16 mouse cellular contexts compared by ENCODE assay signal in the genomic region with DNA sequence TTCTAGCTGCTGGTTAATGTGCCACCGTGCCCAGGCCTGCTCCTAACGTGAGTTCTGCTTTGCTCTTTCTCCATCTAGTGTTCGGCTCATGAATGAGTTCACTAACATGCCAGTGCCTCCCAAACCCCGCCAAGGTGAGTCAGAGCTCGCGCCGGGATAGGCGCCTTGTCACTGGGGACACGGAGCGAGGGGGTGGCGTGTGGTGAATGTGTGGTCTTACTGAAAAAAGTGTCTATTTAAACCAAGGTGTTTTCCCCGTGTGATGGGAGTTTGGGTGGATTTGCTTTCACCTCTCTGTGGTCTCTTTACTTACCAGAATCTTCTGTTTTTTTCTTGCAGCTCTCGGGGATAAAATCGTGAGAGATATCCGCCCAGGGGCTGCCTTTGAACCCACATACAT. TPM values are rescaled to one million over a fixed set of nuclear protein-coding genes. Genes with fewer than 3 reads are reported as not detected.
DNase-seq lines count a peak whose midpoint lies in the region; ATAC-seq and TF ChIP-seq lines count a peak whose summit lies in the region.
"Had no signal": no experiment of that assay in that cellular context is flagged by ENCODE, and none has a peak within 500 bp of the region (broad histone marks: within the 10 kb centered on the region; RNA-seq: fewer than 3 reads in every experiment).

No protein-coding gene starts in this region.

- intact Hi-C loops in left cerebral cortex, postnatal 36 days (cut with DNase I), result no loop called here

- no peak for TF ChIP-seq CTCF in lung, postnatal 0 days (IDR thresholded peaks at IDR 0.05)

- DNase-seq in forebrain, embryonic 14.5 days (ENCODE audit: low spot score), result peak; percentile 13
- peak; percentile 31 to 37 for DNase-seq in left cerebral cortex, postnatal 36 days (ENCODE audit: low spot score in 2 of 2)
- DNase-seq in lung, postnatal 0 days (ENCODE audit: low spot score), result no peak
- no peak for DNase-seq in cerebellum, adult 18-20 months
- DNase-seq: kidney, adult 18-20 months; kidney, postnatal 36 days had no signal

- H3K4me2 ChIP-seq in forebrain, embryonic 14.5 days (ENCODE audit: low read length), result no peak overlapping the region
- no peak overlapping the region for H3K4me2 ChIP-seq in forebrain, embryonic 13.5 days
- H3K4me2 ChIP-seq in midbrain, embryonic 13.5 days (replicated peaks), result no peak overlapping the region
- H3K4me2 ChIP-seq in midbrain, embryonic 15.5 days, result no peak overlapping the region
- H3K4me2 ChIP-seq in lung, postnatal 0 days (replicated peaks; ENCODE audit: low read depth, low read length), result no peak overlapping the region
- H3K4me2 ChIP-seq: embryonic facial prominence, embryonic 15.5 days; lung, embryonic 15.5 days had no signal

- TF ChIP-seq EP300 in lung, postnatal 0 days (IDR thresholded peaks at IDR 0.05), result no peak

- H3K4me1 ChIP-seq in forebrain, embryonic 14.5 days (ENCODE audit: control insufficient read depth, insufficient read depth, low read length), result no peaks in the 10 kb centered on the region
- H3K4me1 ChIP-seq in forebrain, embryonic 13.5 days, result peaks cover 6% of the 10 kb centered on the region; the same call in 1 of the 2 replicates
- peaks cover 17% of the 10 kb centered on the region for H3K4me1 ChIP-seq in midbrain, embryonic 13.5 days (replicated peaks)
- H3K4me1 ChIP-seq in midbrain, embryonic 15.5 days, result peaks cover 9% of the 10 kb centered on the region
- no peaks in the 10 kb centered on the region for H3K4me1 ChIP-seq in lung, postnatal 0 days (ENCODE audit: insufficient read depth, low read depth, low read length)
- H3K4me1 ChIP-seq: lung, embryonic 15.5 days had no signal

- H3K27ac ChIP-seq in forebrain, embryonic 14.5 days (ENCODE audit: low read depth, low read length), result no peak overlapping the region
- H3K27ac ChIP-seq in forebrain, embryonic 13.5 days, result no peak overlapping the region
- no peak overlapping the region for H3K27ac ChIP-seq in midbrain, embryonic 13.5 days
- no peak overlapping the region for H3K27ac ChIP-seq in midbrain, embryonic 15.5 days
- no peak overlapping the region for H3K27ac ChIP-seq in lung, postnatal 0 days (ENCODE audit: low read length)
- H3K27ac ChIP-seq: embryonic facial prominence, embryonic 15.5 days; hindbrain, embryonic 10.5 days; lung, embryonic 15.5 days had no signal

- H3K4me3 ChIP-seq in forebrain, embryonic 14.5 days (ENCODE audit: low read depth, low read length), result no peak overlapping the region
- no peak overlapping the region for H3K4me3 ChIP-seq in forebrain, embryonic 13.5 days
- no peak overlapping the region for H3K4me3 ChIP-seq in midbrain, embryonic 13.5 days (replicated peaks)
- H3K4me3 ChIP-seq in midbrain, embryonic 15.5 days, result no peak overlapping the region
- H3K4me3 ChIP-seq in lung, postnatal 0 days (ENCODE audit: low read depth, low read length), result no peak overlapping the region
- H3K4me3 ChIP-seq: embryonic facial prominence, embryonic 15.5 days; hindbrain, embryonic 10.5 days; lung, embryonic 15.5 days; megakaryocyte, embryonic 14.5 days had no signal

- peaks cover 93% of the 10 kb centered on the region for H3K36me3 ChIP-seq in forebrain, embryonic 14.5 days (ENCODE audit: control insufficient read depth, insufficient read depth, low read length)
- peaks cover 85% of the 10 kb centered on the region for H3K36me3 ChIP-seq in forebrain, embryonic 13.5 days (ENCODE audit: poor library complexity, severe bottlenecking)
- peaks cover 86% of the 10 kb centered on the region for H3K36me3 ChIP-seq in midbrain, embryonic 13.5 days
- H3K36me3 ChIP-seq in midbrain, embryonic 15.5 days (replicated peaks), result peaks cover 31% of the 10 kb centered on the region
- peaks cover 25% of the 10 kb centered on the region for H3K36me3 ChIP-seq in lung, postnatal 0 days (ENCODE audit: insufficient read depth, low read length)

- H3K9me3 ChIP-seq in forebrain, embryonic 14.5 days (replicated peaks; ENCODE audit: control insufficient read depth, low read length), result no peaks in the 10 kb centered on the region
- no peaks in the 10 kb centered on the region for H3K9me3 ChIP-seq in forebrain, embryonic 13.5 days (replicated peaks)
- no peaks in the 10 kb centered on the region for H3K9me3 ChIP-seq in midbrain, embryonic 13.5 days
- no peaks in the 10 kb centered on the region for H3K9me3 ChIP-seq in midbrain, embryonic 15.5 days
- H3K9me3 ChIP-seq in lung, postnatal 0 days (ENCODE audit: low read length), result no peaks in the 10 kb centered on the region
- H3K9me3 ChIP-seq: embryonic facial prominence, embryonic 15.5 days; hindbrain, embryonic 10.5 days; lung, embryonic 15.5 days; megakaryocyte, embryonic 14.5 days had no signal

- H3K9ac ChIP-seq in forebrain, embryonic 14.5 days (ENCODE audit: low read length), result no peak overlapping the region
- no peak overlapping the region for H3K9ac ChIP-seq in forebrain, embryonic 13.5 days
- 0 out of 2 replicates have a peak overlapping the region, but pooled peaks have one; percentile 10 for H3K9ac ChIP-seq in midbrain, embryonic 13.5 days (replicated peaks)
- no peak overlapping the region for H3K9ac ChIP-seq in midbrain, embryonic 15.5 days
- H3K9ac ChIP-seq in lung, postnatal 0 days (replicated peaks; ENCODE audit: low read depth), result no peak overlapping the region
- H3K9ac ChIP-seq: embryonic facial prominence, embryonic 15.5 days; lung, embryonic 15.5 days had no signal

- ATAC-seq in forebrain, embryonic 14.5 days, result no peak
- no peak for ATAC-seq in forebrain, embryonic 13.5 days
- ATAC-seq in midbrain, embryonic 13.5 days, result no peak
- no peak for ATAC-seq in midbrain, embryonic 15.5 days (replicated peaks)
- ATAC-seq in activated CD4-positive, CD25-positive, alpha-beta regulatory T cell, adult 4 months, result peak; percentile 36
- no peak for ATAC-seq in lung, postnatal 0 days

- no peaks in the 10 kb centered on the region for H3K27me3 ChIP-seq in forebrain, embryonic 14.5 days (replicated peaks; ENCODE audit: control insufficient read depth, insufficient read depth, low read length)
- H3K27me3 ChIP-seq in forebrain, embryonic 13.5 days, result no peaks in the 10 kb centered on the region
- no peaks in the 10 kb centered on the region for H3K27me3 ChIP-seq in midbrain, embryonic 13.5 days
- H3K27me3 ChIP-seq in midbrain, embryonic 15.5 days (replicated peaks), result no peaks in the 10 kb centered on the region
- no peaks in the 10 kb centered on the region for H3K27me3 ChIP-seq in lung, postnatal 0 days (replicated peaks; ENCODE audit: insufficient read depth, low read length)
- H3K27me3 ChIP-seq: embryonic facial prominence, embryonic 15.5 days; lung, embryonic 15.5 days; megakaryocyte, embryonic 14.5 days had no signal

- 79% methylated on average over 15 of the region's 15 CpGs for WGBS in forebrain, embryonic 14.5 days
- 81% methylated on average over 15 of the region's 15 CpGs for WGBS in forebrain, embryonic 13.5 days
- 76% methylated on average over 15 of the region's 15 CpGs for WGBS in midbrain, embryonic 13.5 days
- WGBS in midbrain, embryonic 15.5 days, result 70% methylated on average over 15 of the region's 15 CpGs
- WGBS in lung, postnatal 0 days, result 77% methylated on average over 15 of the region's 15 CpGs

RNA-seq across cellular contexts. Expression of gene Gm20388, which starts 37.7 kb away (rescaled TPM):
- polyA plus RNA-seq in forebrain, embryonic 14.5 days (2014; fragmentation: Nextera tagmentation; extraction: Ambion mirVana), result 4.5 and 7.4 TPM in 2 replicates
- polyA plus RNA-seq in forebrain, embryonic 13.5 days (2015; fragmentation: Nextera tagmentation; extraction: Ambion mirVana), result 5.6 and 13.1 TPM in 2 replicates
- polyA plus RNA-seq in midbrain, embryonic 13.5 days (2015; fragmentation: Nextera tagmentation; extraction: Ambion mirVana), result 4.4 and 10.3 TPM in 2 replicates
- 5.6 TPM in 1 of 2 replicates, not detected in the other for polyA plus RNA-seq in midbrain, embryonic 15.5 days (2015; fragmentation: Nextera tagmentation; extraction: Ambion mirVana)
- 10 to 100 TPM in 1 of 2 experiments, 1 to 10 TPM in 1; 9.9 to 12.3 TPM for polyA plus RNA-seq in activated CD4-positive, CD25-positive, alpha-beta regulatory T cell, adult 4 months (2017; shearing (Covaris generic))
- total RNA-seq in left cerebral cortex, postnatal 36 days (2021), result 10 to 100 TPM; 10.3 to 10.6 TPM
- polyA plus RNA-seq in lung, postnatal 0 days (2015; fragmentation: Nextera tagmentation; extraction: Ambion mirVana), result not detected in 2 replicates
- polyA plus RNA-seq: heart, embryonic 14.5 days; neural tube, embryonic 11.5 days had no signal

RNA-seq across cellular contexts. Expression of gene Usp10, which starts 38.2 kb away (rescaled TPM):
- polyA plus RNA-seq in forebrain, embryonic 14.5 days (2014; fragmentation: Nextera tagmentation; extraction: Ambion mirVana), result 94.2 and 119 TPM in 2 replicates
- 133 and 161 TPM in 2 replicates for polyA plus RNA-seq in forebrain, embryonic 13.5 days (2015; fragmentation: Nextera tagmentation; extraction: Ambion mirVana)
- polyA plus RNA-seq in midbrain, embryonic 13.5 days (2015; fragmentation: Nextera tagmentation; extraction: Ambion mirVana), result 130 and 137 TPM in 2 replicates
- 151 and 155 TPM in 2 replicates for polyA plus RNA-seq in midbrain, embryonic 15.5 days (2015; fragmentation: Nextera tagmentation; extraction: Ambion mirVana)
- polyA plus RNA-seq in activated CD4-positive, CD25-positive, alpha-beta regulatory T cell, adult 4 months (2017; shearing (Covaris generic)), result 10 to 100 TPM; 41.6 to 48.6 TPM
- total RNA-seq in left cerebral cortex, postnatal 36 days (2021), result 10 to 100 TPM; 80.6 to 96.0 TPM
- 38.1 and 40.3 TPM in 2 replicates for polyA plus RNA-seq in lung, postnatal 0 days (2015; fragmentation: Nextera tagmentation; extraction: Ambion mirVana)

RNA-seq across cellular contexts. Expression of gene Crispld2, which starts 43.9 kb away (rescaled TPM):
- polyA plus RNA-seq in forebrain, embryonic 14.5 days (2014; fragmentation: Nextera tagmentation; extraction: Ambion mirVana), result 0.79 and 0.95 TPM in 2 replicates
- 0.72 and 0.90 TPM in 2 replicates for polyA plus RNA-seq in forebrain, embryonic 13.5 days (2015; fragmentation: Nextera tagmentation; extraction: Ambion mirVana)
- 1.9 and 2.1 TPM in 2 replicates for polyA plus RNA-seq in midbrain, embryonic 13.5 days (2015; fragmentation: Nextera tagmentation; extraction: Ambion mirVana)
- polyA plus RNA-seq in midbrain, embryonic 15.5 days (2015; fragmentation: Nextera tagmentation; extraction: Ambion mirVana), result 2.9 TPM in 2 replicates
- polyA plus RNA-seq in activated CD4-positive, CD25-positive, alpha-beta regulatory T cell, adult 4 months (2017; shearing (Covaris generic)), result not detected
- total RNA-seq in left cerebral cortex, postnatal 36 days (2021), result 1 to 10 TPM; 1.9 to 2.8 TPM
- polyA plus RNA-seq in lung, postnatal 0 days (2015; fragmentation: Nextera tagmentation; extraction: Ambion mirVana), result 9.7 and 16.8 TPM in 2 replicates

Comparison
In these comparisons a context has a peak if more than half of its experiments do, and no peak if none do; other contexts are left out.
1. DNase-seq: peak in forebrain, embryonic 14.5 days (single experiment) and left cerebral cortex, postnatal 36 days (2 of 2); none in lung, postnatal 0 days (single experiment) and cerebellum, adult 18-20 months (0 of 2).